Mouse (Mus musculus): Measurements from ENCODE around the gene Onecut1. TPM values are rescaled to one million over a fixed set of nuclear protein-coding genes. Genes with fewer than 3 reads are reported as not detected.

Gene Onecut1
- polyA plus RNA-seq, 2 experiments from 2014 or later = not detected

GRCm38 (mm10) chr9:74862096-74862780 lies 517 bp downstream of the Onecut1 start:
- no peak for ATAC-seq

GRCm38 (mm10) chr9:74862783-74863654 lies 1.3 kb downstream of the Onecut1 start:
- no peak for ATAC-seq

DNA sequence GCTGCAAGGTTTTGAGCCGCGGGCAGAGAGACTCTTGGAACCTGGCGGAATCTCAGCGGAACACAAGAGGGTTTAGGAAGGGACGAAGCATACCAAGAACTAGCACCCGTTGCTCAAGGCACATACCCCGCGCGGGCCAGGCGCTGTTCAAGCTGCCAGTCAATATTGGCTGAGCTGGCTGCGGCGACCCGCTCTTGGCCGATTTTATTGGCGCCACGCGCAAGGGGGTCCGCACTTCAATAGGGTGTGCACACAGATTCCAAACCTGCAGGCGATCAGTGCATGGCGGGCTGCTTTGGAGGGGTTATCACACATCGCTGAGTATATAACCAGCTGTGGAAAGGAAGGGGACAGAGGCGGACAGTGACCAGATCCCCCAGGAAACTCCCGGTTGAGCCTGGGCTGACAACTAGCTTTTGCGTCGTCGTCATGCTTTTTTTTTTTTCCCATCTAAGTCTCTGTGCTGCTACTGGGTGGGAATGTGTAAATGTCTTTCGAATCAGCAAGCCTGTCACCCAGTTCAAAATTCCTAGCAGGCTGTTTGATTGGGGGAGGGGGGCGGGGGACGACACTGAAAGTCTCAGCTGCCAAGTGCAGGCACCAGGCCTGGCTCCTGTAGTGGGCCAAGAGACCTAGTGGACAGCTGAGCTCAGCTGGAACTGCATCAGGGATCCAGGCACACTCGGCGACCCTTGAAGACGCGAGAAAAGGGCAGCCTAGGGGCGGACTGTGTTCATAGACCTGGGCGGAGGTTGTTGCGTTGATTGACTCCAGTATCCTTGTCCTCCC lies 2.1 kb downstream of the Onecut1 start:
- no peak for ATAC-seq

GRCm38 (mm10) chr9:74864471-74864870 lies 2.8 kb downstream of the Onecut1 start:
- no peak for ATAC-seq

GRCm38 (mm10) chr9:74866596-74867313 lies 5.0 kb downstream of the Onecut1 start:
- ATAC-seq = no peak

DNA sequence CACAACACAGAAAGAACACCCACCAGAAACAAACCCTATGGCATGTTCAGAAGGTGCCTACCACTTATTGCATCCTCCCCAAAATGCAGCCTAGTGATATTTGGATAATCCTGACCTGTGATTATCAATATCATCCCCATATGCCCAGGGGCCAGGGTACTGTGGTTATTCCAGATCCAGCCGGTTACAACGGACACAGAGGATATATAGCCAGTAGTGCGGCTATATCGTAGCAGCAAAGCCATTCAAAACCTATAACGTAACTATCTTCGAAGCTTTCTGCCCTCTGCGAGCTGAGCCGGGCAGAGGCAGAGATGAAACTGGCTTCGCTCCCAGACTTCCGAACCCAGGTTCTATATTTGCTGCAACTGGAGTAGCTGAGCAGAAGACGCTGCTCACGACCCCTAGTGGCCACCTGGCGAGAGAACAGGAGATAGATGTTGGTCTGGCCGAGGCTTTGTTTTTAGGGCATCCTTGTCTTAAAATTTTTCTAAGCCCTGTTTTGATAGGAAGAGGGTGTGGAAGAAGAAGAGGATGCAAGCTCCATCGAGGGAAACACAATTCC lies 6.0 kb downstream of the Onecut1 start:
- ATAC-seq = no peak

- ATAC-seq = no peak
Observed at GRCm38 (mm10) chr9:74868336-74868950, 6.7 kb downstream of the Onecut1 start.

DNA sequence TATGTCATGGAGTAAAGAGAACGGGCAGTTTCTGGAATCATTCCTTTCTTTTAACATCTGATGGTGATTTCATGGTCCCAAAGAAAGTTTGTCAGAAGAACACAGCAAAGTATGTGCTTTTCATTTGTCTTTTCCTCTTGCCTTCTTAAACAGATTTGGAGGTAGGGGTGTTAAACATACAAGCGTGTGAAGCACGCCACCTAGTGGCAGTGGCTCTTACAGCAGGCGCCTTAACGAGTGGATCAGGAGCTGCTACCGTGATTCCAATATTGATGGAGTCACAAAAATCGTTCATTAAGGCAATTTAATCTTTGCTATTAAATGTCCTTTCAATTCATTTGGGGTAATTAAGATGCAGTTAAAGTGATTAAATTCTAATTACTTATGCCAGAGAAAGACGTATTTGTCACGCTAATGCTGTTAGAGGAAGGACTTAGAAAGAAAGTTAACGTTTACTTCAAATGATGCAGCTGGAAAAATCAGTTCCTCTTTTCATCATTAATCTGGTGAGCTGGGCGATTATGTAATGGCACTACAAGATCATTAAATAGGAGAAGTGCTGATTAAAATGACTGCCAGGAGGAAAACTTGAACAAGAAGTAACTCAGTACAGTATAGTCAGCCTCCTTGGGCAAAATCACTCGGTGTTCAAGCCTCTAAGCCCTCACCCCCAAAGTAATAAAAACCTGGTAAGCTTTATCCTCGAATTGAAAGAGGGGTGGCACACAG lies 9.4 kb downstream of the Onecut1 start:
- no peak for ATAC-seq

DNA sequence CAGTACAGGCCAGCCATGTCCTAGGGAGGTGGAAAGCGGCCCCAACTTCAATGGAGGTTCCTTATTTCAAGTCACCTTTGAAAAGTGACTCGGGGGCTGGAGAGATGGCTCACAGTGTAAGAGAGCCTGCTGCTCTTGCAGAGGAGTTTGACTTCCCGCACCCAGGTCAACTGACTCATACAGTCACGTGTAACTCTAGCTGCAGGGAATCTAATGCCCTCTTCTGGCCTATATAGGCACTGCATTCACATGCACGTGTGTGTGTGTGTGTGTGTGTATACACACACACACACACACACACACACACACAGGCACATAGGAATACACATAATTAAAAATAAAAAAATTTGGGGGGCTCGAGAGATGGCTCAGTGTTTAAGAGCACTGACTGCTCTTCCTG lies 14.6 kb downstream of the Onecut1 start:
- ATAC-seq = no peak

GRCm38 (mm10) chr9:74877709-74878108 lies 16.0 kb downstream of the Onecut1 start:
- no peak for ATAC-seq

GRCm38 (mm10) chr9:74887866-74888265 lies 26.1 kb downstream of the Onecut1 start:
- no peak for ATAC-seq

DNA sequence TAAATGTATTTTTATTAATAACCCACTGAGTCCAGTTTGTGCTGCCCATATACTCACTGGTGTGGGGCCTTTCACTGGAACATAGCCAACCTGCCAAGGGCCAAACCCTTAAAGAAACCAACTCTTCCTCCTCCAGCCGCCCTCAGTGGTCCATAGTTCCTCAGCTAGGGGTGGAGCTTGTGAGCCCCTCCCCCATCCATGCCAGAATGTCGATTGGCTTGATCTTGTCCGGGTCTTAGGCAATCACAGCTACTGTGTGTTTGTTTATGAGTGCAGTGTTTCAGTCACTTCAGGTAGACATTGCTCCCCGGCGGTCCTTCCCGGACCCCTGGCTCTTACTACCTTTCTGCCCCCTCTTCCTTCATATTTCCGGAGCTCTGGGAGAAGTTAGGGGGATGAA lies 35.0 kb downstream of the Onecut1 start:
- ATAC-seq = no peak

DNA sequence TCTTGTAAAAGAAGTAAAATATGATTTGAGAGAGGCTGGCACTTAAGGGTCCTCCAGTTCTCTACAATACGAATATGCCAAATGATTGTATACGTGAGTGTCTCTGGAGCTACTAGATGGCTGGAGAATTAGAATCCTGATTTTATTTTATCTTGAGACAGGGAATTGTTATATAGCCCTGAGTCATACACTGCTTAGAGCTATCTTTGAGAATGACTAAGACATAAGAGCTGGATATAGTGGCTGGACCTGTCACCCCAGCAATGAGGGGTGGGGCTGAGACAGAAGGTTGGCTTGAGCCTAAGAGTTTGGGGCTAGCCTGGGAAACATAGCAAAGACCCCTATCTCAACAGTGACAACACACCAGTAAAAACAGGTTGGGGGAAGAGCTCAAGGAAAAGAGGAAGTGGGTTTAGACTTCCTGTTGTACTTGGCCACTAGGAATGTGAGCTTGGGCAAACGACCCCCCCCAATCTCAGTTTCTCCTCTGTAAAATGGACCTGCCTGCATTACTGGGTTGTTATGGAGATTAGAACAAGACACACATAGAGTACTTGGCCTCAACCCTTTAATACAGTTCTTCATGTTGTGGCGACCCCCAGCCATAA lies 35.8 kb downstream of the Onecut1 start:
- ATAC-seq = no peak

DNA sequence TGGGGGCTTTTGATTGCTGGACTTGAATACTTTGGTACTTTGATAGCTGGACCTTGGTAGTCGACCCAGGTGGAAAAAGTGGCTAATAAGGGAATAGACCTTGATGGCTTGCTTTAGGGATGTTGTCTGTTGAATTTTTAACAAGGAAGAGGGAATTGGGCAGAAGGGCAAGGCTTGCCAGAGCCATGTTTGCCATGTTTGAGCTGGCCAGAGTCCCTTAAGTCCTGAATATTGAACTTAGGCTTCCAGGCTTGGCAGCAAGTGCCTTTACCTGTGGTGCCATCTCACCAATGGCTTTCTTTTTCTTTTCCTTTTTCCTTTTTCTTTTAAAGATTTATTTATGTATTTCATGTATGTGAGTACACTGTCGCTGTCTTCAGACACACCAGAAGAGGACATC lies 38.4 kb downstream of the Onecut1 start:
- no peak for ATAC-seq

DNA sequence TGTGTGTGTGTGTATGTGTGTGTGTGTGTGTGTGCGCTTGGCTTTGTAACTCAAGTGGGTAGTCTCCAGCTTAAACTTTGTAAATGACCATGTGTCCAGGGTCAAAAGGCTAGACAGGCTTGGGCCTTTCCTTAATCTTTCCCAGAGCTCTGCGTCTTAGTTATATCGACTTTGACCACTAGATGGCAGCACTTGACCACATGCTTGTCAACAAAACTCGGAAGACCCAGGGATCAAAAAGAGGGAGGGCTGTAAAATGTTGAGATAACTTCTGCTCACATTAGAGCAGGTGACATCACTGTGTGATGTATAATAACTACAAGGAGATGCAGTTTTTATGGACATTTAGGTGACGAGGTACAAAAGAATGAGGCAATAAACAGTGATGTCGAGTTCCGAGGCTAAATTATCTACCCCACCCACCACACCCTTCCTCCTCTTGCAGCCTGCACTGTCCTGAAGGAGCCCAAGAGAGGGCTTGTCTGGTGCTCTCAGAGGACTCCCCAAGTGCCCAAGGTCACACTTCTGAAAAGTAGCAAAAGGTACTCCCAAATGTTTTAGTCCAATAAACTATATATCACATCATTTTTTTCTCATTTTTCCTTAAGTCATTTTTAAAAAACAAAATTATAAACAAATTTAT lies 43.3 kb downstream of the Onecut1 start:
- ATAC-seq = peak; percentile 74

GRCm38 (mm10) chr9:74906951-74907350 lies 45.2 kb downstream of the Onecut1 start:
- ATAC-seq = peak; percentile 57

DNA sequence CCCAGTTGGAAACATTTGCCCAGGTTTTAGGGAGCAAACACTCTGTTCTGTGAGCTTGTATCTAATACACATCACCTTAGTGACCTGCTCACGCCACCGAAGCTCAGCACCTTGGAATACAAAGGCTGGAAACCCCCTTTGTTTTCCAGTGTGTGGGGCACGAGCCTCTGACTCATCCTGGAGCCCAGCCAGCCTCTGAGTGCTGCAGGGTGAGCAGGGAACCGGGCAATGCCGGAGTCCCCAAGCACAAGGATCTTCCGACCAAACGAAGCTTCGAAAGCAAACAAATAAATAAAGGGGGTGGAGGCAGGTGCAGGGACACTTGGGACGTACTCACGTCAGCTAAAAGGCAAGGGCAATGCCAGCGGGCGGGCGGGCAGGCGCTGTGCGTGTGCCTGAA lies 47.5 kb downstream of the Onecut1 start:
- no peak for ATAC-seq

DNA sequence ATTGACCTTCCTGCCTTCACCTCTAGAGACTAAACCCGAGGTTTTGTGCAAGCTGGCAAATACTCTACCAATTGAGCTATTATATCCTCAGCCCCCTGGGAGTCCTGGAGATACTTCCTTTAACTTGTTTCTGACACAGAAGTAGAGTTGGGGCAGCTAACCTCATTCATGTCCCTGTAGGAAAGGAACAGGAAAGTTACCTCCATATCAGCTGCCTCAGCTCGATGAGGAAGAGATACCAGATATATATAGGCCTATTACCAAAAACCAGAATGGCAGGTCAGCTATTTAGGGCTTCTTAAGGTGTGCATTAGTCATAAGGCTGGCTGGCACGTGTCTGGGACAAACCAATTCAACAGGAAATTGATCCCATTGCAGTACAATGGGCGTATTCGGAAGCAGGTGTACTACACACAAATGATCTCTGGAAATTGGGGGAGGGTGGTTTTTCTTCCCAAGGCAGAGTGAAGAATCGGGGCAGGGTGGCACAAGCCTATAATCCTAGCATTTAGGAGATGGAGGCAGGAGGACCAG lies 48.6 kb downstream of the Onecut1 start:
- ATAC-seq = no peak

DNA sequence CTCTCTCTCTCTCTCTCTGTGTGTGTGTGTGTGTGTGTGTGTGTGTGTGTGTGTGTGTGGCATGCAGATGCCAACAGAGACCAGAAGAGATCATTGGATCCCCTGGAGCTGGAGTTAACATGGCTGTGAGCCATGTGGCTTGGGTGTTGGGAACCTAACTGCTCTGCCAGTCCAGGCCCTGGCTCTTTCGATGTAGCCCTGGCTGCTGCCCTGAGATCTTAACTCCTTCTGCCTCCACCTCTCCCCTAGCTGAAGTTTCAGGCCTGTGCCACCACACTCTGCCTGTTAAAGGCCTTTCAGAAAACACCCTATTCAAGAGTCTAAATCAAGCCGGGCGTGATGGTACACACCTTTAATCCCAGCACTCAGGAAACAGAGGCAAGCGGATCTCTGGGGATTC lies 49.7 kb downstream of the Onecut1 start:
- no peak for ATAC-seq

DNA sequence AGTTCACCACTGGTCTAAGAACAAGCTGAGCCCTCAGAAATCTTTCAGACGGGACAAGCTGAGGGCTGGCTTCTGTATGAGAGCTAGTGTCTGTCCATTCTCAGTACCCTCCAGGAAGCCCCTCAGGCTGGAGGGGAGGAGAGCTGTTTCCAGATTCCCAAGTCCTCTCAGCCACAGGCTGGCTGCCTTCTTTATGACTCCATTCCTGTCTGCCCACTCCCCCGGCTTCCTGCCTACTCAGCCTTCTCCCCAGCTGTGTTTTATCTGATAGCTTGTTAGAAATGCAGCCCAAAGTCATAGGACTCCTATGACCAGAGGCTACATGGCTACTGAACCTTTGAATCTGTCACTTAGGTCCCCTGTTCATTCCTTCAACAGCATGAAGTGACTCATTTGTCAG lies 50.2 kb downstream of the Onecut1 start:
- ATAC-seq = no peak

Measured in activated CD4-positive, CD25-positive, alpha-beta regulatory T cell, adult 4 months (primary cell).